Mouse (Mus musculus) cerebellum, postnatal 4 days (tissue): ENCODE measurements around the gene Cd52.
"Not testable (repeated sequence)": the region's sequence is repeated elsewhere in the genome, so short reads cannot be mapped to it uniquely, and the experiment has no call there.

Experiments used
- DNase-seq, 2 experiments: peaks; one replicate each; pipeline ENCODE4 v3.0.0; 2022; ENCODE audit warnings: low spot score in 2 of 2, mixed read lengths in 1 of 2

Cd52 gene

DNA sequence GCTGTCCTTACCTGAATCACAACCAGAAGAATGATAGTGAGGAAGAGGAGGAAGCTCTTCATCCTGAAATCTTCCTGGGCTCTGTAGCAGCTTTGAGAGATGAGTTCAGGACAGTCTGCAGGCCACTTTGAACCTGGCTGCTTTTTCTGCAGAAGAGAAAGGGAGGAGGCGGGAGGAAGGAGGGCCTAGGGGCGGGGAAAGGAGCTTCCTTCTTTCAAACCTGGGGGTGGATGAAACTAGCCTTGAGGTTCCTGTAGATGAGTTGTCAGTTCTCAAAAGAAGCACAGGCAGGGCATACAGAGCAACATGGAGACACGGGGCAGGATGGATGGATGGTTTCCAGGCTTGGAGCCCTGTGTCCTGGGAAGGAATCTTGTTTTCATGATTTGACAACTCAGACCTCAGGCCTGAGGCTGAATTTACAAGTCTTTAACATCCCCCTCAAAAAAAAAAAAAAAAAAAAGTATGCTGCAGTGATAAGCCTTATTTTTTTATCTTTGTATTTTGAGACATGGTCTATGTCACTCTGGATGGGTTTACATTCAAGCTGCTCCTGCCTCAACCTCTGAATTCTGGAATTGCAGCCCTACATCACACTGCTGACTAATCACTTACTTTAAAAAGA is at the start of gene Cd52:
Cd52 (minus strand) TSS at position 160 of the 625 bp plus-strand sequence.
- DNase-seq, result no peak

DNA sequence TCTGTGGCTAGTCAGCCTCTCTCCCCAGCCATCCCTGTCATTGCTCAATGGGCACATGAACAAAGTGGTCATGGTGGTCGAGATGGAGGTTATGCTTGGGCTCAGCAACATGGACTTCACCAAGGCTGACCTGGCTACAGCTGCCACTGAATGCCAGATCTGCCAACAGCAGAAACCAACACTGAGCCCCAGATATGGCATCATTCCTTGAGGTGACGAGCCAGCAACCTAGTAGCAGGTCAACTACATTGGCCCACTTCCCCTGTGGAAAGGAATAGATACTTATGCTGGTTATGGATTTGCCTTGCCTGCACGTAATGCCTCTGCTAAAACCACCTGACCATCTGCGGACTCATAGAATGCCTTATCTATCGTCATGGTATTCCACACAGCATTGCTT is 49.4 kb upstream of the Cd52 start:
- DNase-seq, result not testable (repeated sequence)

DNA sequence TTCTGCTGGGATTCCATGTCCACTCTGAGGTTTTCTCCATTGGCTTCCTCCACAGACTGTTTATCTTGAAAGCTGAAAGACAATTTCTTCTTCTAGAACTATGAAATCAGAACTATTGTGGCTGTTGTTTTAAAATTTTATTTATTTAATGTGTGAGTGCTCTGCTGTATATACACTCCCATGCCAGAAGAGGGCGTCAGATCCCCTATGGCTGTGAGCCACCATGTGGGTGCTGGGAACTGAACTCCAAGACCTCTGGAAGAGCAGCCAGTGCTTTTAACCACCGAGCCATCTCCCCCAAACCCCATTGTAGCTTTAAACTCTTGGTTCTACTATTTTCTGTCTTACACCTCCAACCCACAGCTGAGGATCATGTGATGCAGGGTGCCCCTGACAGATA is 44.0 kb upstream of the Cd52 start:
- no peak for DNase-seq

DNA sequence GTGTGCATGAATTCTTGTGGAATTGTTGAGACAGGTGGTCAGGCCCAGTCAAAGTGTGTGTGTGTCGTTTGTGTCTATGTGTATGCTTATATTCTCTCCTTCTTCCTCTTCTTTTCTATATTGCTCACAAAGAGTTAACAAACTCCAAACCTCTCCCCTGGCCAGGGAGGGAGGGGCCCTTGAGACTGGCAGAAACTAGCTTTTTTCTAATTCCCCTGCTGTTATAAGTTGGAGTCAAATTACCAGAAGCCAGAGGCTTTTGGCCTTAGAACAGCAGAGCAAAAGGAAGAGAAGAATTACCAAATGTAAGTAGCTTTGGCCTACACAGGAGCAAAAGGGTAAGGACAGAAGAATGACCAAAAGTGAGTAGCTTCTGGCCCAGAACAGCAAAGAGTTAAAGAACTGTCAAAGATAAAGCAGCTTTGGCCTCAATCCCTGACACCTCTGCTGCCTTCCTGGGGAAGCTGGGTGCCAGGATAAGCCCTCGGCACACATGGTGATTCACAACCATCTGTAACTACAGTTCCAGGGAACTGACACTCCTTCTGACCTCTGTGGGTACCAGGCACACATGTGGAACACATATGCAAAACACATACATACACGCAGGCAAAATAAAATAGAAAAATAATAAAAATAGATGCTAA is 41.5 kb upstream of the Cd52 start:
- no peak for DNase-seq

DNA sequence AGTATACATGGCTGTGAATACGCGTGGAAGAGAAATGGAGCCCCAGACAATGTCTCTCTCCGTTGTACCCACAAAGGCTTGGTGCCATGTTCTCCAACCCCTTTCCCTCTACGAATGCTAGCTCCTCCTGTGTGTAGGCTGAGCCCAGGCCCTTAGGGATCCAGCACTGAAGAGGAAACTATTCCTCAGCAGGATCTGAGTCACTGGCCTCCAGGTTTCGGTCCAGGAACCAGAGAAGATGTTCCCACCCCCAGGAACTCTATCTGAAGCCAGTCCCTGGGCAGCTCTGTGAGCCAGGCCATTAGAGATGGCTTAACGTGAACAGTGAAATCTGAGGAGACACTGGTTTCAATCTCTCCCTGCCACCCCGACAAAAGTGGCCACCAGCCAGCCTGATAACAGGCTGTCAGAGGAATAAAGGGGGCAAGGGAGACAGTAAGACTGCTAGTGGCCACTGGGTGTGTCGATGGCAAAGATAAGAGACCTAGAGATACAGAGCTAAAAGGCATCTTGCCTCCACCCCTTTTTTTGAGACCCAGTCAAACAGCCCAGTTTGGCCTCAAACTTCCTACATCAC is 37.7 kb upstream of the Cd52 start:
- no peak for DNase-seq

DNA sequence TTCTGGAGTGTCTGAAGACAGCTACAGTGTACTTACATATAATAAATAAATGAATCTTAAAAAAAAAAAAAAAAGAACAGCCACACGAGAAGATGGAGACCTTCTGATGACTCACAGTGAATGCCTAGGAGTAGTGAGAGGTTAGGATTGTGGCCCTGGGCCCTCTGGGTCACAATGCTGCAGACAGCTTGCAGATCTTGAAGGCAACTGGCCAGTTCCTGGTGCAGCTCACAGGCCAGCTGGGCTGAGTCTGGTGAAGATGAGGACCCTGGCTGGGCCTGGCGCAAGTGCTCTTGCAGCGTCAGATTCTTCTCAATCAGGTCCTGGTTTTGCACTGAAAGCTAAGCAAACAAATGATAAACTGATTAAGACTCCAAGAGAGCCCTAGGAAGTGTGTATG is 37.2 kb upstream of the Cd52 start:
- no peak for DNase-seq

DNA sequence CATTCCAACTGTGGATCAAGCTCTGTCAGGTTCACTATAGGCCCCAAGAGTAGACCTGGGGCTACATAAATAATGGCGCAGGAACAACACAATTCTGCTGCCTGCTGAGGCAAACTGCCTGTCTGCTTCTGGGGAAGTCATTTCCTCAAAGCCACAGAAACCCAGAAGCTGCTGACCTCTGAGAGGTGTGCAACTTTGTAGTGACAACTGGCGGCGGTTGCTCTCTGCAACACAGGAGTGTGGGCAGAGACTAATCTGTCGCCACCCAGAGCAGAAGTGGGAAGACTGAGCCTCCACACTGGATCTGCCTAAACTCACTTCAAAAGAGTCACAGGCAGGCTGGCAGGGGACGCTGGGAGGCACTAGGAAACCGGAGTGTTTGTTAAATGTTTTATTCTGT is 34.6 kb upstream of the Cd52 start:
- DNase-seq, result no peak

DNA sequence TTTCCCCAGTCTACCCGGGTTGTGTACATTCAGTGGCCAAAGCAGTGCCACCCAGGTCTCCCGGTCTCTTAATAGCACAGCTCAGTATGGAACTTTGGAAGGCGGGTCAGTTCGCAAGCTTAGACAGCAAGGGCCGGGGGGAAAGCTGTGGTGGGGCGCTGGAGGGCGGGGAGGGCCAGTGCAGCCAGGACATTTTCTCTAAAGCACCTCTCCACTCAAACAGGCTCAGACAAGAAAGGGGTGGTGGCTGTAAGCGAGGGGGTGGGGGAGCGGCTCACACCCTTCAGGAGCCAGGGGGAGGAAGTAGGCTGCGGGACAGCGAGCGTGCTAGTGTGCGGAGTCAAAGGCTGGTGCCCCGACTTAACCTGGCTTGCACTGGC is 34.1 kb upstream of the Cd52 start:
- no peak for DNase-seq

DNA sequence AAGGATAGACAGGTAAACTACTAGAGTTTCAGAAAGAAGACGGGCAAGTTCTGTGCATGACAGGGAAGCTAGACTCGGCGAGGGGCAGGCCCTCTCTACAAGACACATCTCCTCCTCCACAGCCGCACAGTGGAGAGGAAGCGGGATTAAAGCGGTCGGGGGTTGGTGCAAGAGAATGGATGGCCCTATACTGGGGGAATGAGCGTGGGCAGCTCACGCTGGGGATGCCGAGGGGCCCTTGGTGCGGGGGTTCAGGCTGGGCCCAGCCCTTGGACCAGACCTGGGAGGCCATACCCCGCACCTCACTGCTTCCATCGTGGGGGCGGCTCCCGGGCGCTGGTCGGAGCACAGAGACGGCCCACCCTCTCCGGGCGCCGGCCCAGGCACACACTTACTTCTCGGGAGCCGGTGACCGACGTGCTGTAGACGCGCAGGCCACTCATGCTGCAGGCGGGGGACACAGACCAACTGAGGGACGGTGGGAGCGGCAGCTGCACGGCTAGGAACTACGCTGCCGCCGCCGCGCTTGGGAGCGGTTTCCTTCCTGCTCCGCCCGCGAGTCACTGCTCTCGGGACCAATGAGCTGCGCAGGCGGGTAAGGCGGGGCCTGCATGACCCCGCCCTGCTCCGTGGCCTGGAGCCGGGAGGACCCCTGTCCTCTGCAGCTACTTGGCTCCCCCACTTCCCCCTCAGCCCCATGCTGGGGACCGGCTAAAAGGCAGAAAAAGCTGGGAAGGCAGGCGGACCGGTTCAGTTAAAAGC is 33.5 kb upstream of the Cd52 start, which contains the start of gene Sh3bgrl3:
Sh3bgrl3 (minus strand) TSS at position 569 of the 762 bp plus-strand sequence.
- peak; percentile 70 to 81 for DNase-seq

DNA sequence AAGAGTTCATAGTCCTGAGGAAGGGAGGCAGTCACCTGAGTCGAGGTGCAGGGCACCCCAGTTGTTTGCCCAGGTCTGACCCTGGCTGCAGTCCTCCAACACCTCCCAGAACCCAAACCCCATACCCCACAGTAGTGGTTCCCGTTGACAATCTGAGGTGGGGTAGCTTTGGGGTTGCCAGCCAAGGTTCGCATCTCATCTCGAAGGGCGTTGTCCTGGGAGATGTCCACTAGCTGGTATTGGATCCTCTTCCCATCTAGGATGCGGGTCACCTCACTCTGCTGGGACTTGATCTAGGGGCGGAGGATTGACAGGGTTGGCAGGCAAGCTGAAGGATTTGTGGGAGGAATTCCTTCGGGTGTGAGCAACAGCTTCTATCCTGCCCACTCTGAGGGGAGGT is 32.9 kb upstream of the Cd52 start:
- no peak for DNase-seq

DNA sequence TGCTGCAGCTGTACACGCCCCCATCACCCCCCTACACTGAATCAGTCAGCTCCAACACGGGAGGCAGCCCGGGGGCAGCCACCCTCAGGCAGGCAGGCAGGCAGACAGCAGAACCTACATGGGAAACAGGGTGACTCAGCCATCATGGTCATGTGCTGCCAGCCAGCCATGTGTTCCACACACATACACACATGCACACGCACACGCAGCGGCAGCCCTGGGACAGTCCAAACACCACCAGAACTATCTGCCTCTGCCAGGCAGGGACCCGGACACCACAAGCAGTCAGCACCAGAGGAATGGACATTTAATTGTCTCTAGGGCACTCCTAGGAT is 32.2 kb upstream of the Cd52 start:
- DNase-seq, result no peak

DNA sequence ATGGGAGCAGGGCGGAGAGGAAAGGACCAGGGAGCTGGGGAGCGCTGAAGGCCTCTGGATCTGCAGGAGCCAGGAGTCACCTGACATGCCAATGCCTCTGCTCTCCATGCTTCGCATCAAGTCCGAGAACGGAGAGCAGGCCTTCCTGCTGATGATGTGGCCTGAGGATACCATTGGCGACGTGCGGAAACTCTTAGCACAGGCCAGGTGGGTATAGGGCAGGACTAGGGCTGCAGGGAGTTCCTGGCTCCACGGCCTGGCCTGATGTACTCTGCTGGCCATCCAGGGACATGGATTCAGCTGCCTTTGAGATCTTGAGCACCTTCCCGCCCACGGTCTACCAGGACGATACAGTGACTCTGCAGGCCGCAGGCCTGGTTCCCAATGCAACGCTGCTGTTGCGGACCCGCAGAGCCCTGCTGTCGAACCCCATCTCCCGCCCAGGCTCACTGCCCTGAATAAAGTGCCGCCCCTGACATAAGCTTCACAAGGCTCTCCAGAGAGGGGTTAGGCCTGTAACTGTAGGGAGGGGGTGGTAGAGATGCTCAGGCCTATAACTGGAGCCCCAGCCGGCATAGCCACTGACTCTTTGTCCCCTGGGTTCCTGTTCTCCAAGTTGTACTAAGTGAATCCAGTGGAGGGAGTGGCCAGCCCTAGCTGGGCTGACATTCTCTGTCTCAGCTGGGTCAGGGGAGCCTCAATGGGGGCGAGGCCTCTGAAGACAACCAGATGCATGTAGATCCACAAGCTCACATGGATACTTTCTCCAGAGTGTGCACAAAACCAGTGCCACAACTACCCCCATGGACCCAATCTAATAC is 31.6 kb upstream of the Cd52 start:
- no peak for DNase-seq

DNA sequence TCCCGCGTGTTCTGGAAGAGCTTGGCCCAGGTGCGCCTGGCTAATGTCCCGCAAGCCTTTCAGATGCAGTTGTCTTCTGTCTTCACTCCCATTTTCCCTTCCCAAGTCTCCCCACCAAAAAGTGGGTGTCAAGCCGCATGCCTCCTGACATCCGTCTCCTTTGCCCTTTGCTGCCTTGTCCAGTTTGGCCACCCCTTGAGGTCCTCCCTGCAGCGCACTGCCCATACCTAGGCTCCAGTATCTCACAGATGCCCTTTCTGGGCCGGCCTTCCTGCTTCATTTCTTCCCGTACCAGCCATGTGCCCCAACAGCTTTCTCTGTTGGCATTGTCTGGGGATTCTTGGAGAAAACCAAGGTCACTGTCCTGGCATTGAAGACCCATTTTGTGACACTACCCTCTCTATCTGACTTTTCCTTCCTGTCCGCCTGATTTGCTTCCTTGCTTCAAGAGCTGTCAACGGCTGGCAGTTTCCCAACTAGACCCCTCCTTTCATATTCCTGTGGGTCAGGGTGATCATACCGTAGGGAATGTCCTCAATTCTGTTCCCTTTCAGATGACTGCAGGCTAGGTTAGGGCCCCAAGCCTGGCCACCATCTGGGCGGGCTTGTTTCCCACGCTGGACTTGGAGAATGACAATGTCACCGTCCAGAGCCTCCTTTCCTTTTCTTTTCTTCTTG is 30.6 kb upstream of the Cd52 start:
- no peak for DNase-seq

DNA sequence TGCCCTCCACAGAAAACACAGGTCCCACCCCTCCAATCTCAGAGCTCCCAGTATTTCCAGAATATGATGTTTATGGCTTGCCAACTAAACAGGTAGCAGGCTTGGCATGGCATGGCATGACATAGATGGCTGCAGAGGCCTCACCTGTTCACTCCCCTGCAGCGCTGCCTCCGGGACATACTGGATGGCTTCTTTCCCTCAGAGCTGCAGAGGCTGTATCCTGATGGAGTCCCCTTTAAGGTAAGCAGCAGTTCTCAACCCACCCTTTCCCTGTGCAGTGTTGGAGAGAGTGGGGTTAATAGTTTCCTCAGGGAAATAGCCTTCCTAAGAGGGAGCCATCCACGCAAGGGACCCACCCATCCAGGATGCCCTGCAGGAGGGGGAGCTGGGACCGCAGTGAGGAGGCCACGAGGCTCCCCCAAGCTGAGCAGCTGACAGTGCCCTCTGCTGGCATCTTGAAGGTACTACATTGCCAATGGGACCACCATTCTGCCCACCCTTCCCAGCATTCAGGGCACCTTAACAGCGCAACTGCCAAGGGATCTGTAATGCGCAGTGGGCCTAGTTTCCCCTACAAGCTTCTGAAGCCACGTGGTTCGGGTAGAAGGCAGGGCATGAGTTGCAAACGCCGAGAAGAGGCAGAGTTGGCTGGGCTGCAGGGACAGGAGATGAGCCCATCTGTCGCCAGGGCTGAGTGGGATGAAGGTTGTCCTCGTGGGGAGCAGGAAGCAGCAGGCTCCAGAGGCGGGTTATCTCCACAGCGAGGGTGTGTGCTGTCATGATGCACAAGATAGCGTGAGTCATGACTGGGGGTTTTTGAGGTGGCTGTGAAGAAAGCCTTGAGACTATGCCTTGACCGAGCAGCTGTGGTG is 29.0 kb upstream of the Cd52 start:
- peak in 1 of 2 experiments; percentile 54 for DNase-seq

DNA sequence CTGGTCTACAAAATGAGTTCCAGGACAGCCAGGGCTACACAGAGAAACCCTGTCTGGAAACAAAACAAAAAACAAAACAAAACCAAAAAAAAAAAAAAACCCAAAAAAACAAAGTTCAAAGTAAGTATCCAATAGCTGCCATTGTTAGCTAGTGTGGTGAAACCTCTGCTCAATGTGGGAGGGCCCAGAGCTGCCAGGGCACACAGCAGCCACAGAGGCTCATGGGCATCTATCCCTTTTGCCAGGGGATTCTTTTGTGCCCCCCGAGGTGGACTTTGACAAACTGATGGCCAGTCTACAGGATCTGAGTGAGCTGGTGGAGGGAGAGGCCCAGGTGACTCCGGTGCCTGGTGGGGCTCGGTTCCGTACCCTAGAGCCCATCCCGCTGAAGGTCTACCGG is 28.3 kb upstream of the Cd52 start:
- no peak for DNase-seq

DNA sequence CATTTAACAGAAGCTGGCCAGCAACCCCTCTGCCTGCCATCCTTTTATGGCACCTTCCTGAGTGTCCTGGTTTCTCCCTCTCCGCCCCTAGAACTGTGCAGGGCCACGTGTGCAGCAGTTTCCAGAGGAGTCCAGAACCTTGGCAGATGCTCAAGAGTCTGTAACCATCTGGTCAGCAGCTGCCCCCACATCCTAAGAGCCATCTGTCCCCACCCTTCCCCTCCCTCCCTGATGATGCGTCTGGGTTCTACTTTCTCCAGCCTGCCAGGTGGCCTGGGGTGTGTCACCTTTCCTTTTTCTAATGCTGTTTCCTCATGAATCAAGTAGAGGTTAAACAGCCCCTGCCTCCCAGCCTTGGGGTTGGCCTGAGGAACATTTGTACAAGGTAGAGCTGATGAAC is 27.4 kb upstream of the Cd52 start:
- DNase-seq, result no peak

DNA sequence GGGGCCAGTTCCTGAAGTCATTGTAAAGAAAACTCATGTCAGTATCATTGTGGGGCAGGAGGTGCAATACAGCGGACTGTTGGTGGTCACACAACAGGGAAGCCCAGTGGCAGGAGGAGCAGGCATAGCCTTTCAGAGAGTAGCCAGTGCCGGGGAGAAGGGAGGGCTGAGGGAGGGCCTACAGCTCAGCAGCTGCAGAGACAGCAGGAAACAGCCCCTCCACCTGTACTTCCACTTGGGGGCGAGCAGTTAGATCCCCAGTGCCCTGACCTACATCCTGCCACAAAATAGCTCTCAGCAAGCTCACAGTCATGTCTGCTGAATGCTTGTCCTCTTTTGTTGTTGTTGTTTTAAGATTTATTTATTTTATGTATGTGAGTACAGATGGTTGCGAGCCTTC is 26.7 kb upstream of the Cd52 start:
- no peak for DNase-seq

DNA sequence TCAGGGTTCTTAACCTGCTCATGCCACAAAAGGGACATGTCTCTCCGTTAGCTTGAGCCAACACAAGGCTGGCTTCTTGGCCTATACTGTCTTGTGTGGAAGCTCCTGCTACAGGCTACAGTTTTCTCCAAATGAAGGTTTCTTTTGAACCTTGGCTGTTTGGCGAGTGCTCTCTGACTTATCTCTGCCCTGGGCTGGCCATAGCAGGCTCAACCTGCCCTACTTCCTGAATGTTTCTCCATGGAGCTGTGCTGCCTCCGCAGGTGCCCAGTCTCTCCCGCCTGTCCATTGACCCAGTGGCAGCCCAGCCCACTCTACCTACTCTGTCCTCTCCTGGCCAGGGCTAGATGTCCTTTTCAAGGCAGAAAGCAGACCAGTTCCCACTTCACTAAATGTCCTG is 26.0 kb upstream of the Cd52 start:
- no peak for DNase-seq

DNA sequence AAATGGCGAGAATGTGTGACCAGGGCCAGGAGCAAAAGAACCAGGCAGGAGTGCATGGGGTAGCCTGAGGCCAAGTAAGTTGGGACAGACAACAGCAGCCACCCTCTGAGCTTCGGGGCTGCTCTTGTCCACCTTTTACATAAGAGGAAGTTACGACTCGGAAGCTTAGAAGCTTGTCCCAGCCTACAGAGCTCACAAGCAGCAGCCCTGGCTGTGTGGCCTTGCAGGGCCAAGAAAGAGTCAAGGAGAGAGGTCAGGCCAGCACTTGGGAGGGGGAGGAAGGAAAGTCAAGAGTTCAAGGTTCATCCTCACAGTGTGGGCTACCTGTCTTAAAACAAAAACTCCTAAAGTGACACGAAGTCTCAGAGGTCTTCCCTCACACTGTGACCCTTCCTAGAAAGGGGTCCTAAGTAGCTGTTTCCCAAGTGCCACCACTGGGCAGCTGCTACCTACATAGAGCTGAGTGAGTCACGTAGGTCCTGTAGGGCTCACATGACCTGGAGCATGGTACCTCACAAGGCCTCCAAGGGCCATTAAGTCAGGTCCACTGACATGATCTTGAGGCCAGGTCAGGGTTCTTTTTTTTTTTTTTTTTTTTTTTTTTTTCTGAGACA is 25.4 kb upstream of the Cd52 start:
- DNase-seq, result no peak

DNA sequence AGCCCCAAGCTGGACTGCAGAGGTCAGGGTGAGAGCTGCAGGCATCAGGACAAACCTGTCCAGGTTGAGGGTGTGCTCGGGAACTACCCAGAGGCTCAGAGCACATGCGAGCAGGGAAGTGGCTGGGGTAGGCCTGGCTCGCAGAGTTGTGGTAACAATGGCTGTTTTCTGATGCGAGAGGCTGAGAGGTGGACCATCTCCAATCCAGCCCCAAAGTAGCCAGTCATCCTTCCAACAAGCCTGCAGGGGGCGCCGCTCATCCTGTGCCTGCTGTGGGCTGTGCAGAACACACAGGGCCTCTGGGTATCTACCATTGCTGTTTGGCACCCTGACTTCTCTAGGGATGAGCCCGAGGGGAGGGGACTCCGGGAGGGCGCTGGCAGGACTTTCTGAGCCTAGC is 24.8 kb upstream of the Cd52 start:
- peak in 1 of 2 experiments; percentile 17 for DNase-seq
